Mouse (Mus musculus): ENCODE results near the gene Stx18.

The Stx18 gene

GRCm38 (mm10) chr5:38126519-38127306 is 88.2 kb downstream of the Stx18 start:
- in situ Hi-C loops (cut with MboI, MseI) = no loop called here

GRCm38 (mm10) chr5:38129339-38129738 is 90.8 kb downstream of the Stx18 start:
- in situ Hi-C loops (cut with MboI, MseI) = no loop called here

DNA sequence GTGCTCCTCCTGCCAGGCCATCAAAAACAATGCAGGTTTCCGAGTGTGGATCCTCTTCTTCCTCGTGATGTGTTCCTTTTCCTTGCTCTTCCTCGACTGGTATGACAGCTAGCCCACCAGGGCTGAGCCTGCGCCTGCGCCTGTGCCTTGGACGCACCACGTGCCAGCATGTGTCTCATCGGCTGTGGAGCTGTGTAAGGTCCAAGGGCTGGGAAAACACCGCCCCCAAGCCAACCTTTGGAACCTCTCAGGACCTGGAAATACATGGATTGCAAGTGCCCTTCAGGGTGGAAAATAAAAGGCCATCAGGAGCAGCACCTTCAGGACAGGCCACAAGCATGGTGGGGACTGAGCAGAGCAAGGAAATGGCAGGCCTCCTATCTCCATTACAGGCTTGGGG is 97.7 kb downstream of the Stx18 start:
- in situ Hi-C loops (cut with MboI, MseI) = no loop called here

- in situ Hi-C loops (cut with MboI, MseI) = no loop called here
Measured at GRCm38 (mm10) chr5:38137163-38137562, 98.6 kb downstream of the Stx18 start.

DNA sequence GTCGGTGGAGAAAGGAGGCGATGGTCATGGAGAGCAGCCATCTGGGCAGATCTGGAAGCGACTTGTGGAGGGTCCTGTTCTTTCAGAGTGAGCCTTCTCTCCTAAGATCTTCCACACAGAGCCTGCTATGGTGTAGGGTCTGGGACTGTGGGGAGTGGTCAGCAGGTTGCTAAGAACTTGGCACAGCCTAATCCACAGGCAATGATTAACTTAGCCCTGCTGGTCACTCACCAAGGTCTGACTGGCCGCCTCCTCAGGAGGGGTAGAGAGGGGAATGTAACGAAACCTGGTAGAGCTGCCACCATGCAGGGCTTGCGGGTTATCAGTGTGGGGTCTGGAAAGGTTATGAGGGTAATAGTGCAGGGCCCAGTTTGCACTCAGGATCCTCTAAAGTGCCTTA is 102.4 kb downstream of the Stx18 start:
- in situ Hi-C loops (cut with MboI, MseI) = no loop called here

DNA sequence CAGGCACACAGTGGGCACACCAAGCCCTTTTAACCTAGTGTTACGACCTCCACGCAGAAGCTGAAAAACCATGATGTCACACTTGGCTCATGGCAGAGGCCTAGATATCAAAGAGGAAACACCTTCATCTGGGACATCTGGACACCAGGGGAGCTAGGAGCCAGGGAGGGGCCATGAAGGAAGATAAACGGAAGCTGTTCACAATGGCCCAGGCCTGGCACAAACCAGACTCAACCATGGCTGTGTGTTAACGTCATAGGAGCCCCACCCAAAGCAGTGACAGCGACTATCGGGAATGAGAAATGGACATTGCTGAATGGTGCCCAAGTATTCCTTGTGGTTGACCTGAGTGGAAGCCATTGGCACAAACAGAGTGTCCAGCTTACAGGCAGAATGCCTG is 108.0 kb downstream of the Stx18 start:
- in situ Hi-C loops (cut with MboI, MseI) = no loop called here

DNA sequence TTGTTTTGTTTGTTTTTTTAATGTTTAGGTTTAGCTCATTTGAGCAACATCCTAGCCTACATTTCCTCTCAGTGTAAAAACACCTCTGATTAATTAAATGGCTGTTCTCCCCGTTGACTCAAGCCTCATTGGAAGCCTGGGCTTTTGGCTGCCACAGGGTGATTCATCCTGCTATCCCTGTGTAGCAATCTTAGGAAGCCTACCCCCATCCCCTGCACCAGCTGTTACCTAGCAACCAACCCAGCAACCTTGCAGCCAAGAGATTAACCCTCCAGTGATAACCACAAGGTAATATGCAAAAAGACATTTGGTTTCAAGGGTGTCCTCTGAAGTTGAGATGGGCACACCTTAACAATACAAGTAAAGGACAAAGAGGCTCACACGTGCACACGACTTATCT is 112.7 kb downstream of the Stx18 start:
- in situ Hi-C loops (cut with MboI, MseI) = no loop called here

GRCm38 (mm10) chr5:38152201-38153108 is 113.9 kb downstream of the Stx18 start:
- in situ Hi-C loops (cut with MboI, MseI) = no loop called here

DNA sequence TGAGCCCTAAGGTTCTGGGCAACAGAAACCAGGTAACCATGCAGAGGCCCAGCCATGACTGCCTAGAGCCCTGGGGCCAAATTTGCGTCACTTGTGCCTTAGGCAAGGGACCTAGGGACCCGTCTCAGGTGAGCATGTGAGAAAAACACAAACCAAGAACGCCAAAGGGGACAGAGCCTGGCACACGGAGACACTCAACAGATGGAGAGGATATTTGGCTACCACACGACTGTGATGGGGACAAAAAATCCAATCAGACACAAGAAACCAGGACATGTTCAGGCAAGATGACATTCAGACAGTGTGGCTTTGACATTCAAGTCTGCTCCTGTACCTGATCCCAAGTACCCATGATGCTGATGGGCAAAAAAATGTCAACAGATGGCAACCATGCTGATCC is 115.1 kb downstream of the Stx18 start:
- in situ Hi-C loops (cut with MboI, MseI) = no loop called here

GRCm38 (mm10) chr5:38157481-38158020 is 119.0 kb downstream of the Stx18 start:
- in situ Hi-C loops (cut with MboI, MseI) = no loop called here

- in situ Hi-C loops (cut with MboI, MseI) = no loop called here
Measured at GRCm38 (mm10) chr5:38158501-38158946, 120.0 kb downstream of the Stx18 start.

- in situ Hi-C loops (cut with MboI, MseI) = no loop called here
Measured at GRCm38 (mm10) chr5:38158947-38159633, 120.5 kb downstream of the Stx18 start.

DNA sequence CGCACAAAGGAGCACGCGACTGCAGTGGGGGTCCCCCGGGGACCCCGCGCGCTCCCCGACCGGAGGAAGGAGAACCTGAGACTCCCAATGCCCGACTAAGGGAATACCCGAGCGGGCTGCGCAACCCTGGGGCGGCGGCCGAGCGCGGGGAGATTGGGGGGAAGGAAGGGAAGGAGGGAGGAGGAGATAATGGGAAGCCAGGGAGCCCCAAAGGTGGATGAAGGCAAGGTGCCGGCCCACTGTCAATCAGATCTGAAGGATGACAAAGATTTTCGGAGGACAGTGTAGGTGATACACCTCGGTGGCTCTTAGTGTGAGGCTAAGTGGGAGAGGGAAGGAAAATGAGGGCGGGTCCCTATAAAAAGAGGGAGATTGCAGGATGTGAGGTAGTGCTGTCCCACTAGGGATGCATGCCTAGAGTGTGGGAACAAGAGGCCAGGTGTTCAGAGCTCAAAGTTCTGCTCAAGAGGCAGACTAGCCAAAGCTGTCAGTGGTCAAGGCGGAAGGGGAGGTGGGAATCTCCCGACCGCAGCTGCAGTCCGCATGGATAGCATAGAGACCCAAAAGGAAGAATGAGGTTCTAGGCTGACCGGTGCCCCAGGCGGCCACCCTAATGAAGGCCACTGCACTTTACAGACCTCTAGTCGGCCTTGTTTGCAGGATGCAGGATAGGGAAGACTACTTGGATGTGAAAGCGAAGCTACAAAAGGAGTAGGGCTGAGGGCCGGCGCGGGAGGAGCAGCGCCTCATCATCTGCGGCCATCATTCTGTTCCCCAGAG is 121.3 kb downstream of the Stx18 start, which contains the start of gene Nsg1:
TSS of gene Nsg1 (minus strand) at position 274 of the 780 bp plus-strand sequence.
- in situ Hi-C loops (cut with MboI, MseI) = no loop called here

DNA sequence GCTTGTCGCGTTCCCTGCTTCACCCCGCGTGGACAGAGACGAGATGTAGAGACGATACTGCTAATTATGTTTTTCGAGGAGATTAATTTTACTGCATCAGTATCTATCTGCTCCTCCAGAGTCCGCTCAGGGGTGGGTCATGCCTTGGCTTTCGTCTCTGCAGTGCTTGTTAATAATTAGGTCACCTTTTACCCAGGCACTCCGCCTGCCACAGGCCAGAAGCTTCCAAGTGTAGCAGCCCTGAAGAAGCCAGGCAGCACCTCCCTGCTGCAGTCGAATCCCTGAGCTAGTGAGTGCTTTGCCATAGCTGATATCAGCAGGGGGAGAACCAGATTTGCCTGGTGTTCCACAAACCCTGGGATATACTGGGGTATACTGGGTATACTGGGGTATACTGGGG is 130.0 kb downstream of the Stx18 start:
- in situ Hi-C loops (cut with MboI, MseI) = no loop called here

GRCm38 (mm10) chr5:38173766-38174165 is 135.2 kb downstream of the Stx18 start:
- in situ Hi-C loops (cut with MboI, MseI) = no loop called here

- in situ Hi-C loops (cut with MboI, MseI) = no loop called here
Measured at GRCm38 (mm10) chr5:38174256-38174912, 135.8 kb downstream of the Stx18 start.

- in situ Hi-C loops (cut with MboI, MseI) = no loop called here
Measured at GRCm38 (mm10) chr5:38184688-38185285, 146.2 kb downstream of the Stx18 start.

- in situ Hi-C loops (cut with MboI, MseI) = no loop called here
Measured at GRCm38 (mm10) chr5:38187006-38187405, 148.5 kb downstream of the Stx18 start.
